Mouse (Mus musculus) embryonic facial prominence, embryonic 14.5 days (tissue): Measurements from ENCODE around the gene Bbc3. TPM values are rescaled to one million over a fixed set of nuclear protein-coding genes. Genes with fewer than 3 reads are reported as not detected.

Experiments
- polyA plus RNA-seq: library from polyadenylated mRNA; unstranded; fragments of >200 nt; fragmentation: Nextera tagmentation; extraction: Ambion mirVana; gene quantifications from 2 replicates; pipeline ENCODE4 v1.2.1, GENCODE M21; 2014

Gene Bbc3
- polyA plus RNA-seq, 1 experiment from 2014 or later, result 4.6 TPM

Other genes starting within 250 kb of the Bbc3 start
- gene Zfp541, start 246.6 kb upstream of the Bbc3 start, polyA plus RNA-seq, result 0.07 and 0.24 TPM in 2 replicates
- gene Napa, start 209.9 kb upstream of the Bbc3 start, polyA plus RNA-seq, result 190 and 203 TPM in 2 replicates
- gene Kptn, start 188.5 kb upstream of the Bbc3 start, polyA plus RNA-seq, result 24.1 and 27.8 TPM in 2 replicates
- 0.28 and 0.29 TPM in 2 replicates for gene Slc8a2, start 178.6 kb upstream of the Bbc3 start, polyA plus RNA-seq
- gene Meis3, start 133.3 kb upstream of the Bbc3 start, polyA plus RNA-seq, result 29.5 and 35.5 TPM in 2 replicates
- gene Dhx34, start 86.4 kb upstream of the Bbc3 start, polyA plus RNA-seq, result 9.2 and 11.3 TPM in 2 replicates
- 0.09 TPM in 1 of 2 replicates, not detected in the other for gene C5ar2, start 64.2 kb upstream of the Bbc3 start, polyA plus RNA-seq
- gene C5ar1, start 48.9 kb upstream of the Bbc3 start, polyA plus RNA-seq, result 4.1 and 4.4 TPM in 2 replicates
- gene Inafm1, start 34.8 kb upstream of the Bbc3 start, polyA plus RNA-seq, result 21.1 and 23.4 TPM in 2 replicates
- 10.9 and 13.7 TPM in 2 replicates for gene Ccdc9, start 21.6 kb upstream of the Bbc3 start, polyA plus RNA-seq
- 232 and 287 TPM in 2 replicates for gene Sae1, start 79.4 kb downstream of the Bbc3 start, polyA plus RNA-seq
- gene Zc3h4, start 92.5 kb downstream of the Bbc3 start, polyA plus RNA-seq, result 12.1 and 13.3 TPM in 2 replicates
- 49.5 and 54.5 TPM in 2 replicates for gene Tmem160, start 144.4 kb downstream of the Bbc3 start, polyA plus RNA-seq
- gene Npas1, start 169.3 kb downstream of the Bbc3 start, polyA plus RNA-seq, result 0.10 and 0.11 TPM in 2 replicates